Mouse (Mus musculus) lung, embryonic 15.5 days (tissue): Measurements from ENCODE around the gene Col9a3. TPM values are rescaled to one million over a fixed set of nuclear protein-coding genes. Genes with fewer than 3 reads are reported as not detected.

Experiments
- ATAC-seq: fragments of 200-750 bp; cut with Nextera tagmentation; 2 replicates; pipeline ENCODE4 v1.8.0; 2017; ENCODE audit warnings: moderate number of reproducible peaks, borderline replicate concordance; ENCODE audit not compliant: low FRiP score, low TSS enrichment; ENCODE audit errors: extremely low read depth
- H3K27ac ChIP-seq: fragments of 300-500 bp; sonication (generic); 2 replicates; pipeline ENCODE4 v1.5.1; 2015; ENCODE audit warnings: moderate library complexity, mild to moderate bottlenecking, inconsistent platforms
- H3K27me3 ChIP-seq: fragments of 300-500 bp; sonication (generic); 2 replicates; pipeline ENCODE4 v1.6.1; 2015; ENCODE audit warnings: inconsistent platforms
- H3K36me3 ChIP-seq: fragments of 300-500 bp; sonication (generic); 2 replicates; pipeline ENCODE4 v1.6.1; 2015; ENCODE audit warnings: inconsistent platforms
- H3K4me1 ChIP-seq: fragments of 300-500 bp; sonication (generic); 2 replicates; pipeline ENCODE4 v1.6.1; 2015; ENCODE audit warnings: inconsistent platforms
- H3K4me2 ChIP-seq: fragments of 300-500 bp; sonication (generic); 2 replicates; pipeline ENCODE4 v1.6.1; 2015; ENCODE audit warnings: inconsistent platforms, mild to moderate bottlenecking, moderate library complexity
- H3K4me3 ChIP-seq: fragments of 300-500 bp; sonication (generic); 2 replicates; pipeline ENCODE4 v1.5.1; 2015; ENCODE audit warnings: mild to moderate bottlenecking, inconsistent platforms
- H3K9ac ChIP-seq: fragments of 300-500 bp; sonication (generic); 2 replicates; pipeline ENCODE4 v1.6.1; 2015; ENCODE audit warnings: inconsistent platforms
- H3K9me3 ChIP-seq: fragments of 300-500 bp; sonication (generic); 2 replicates; pipeline ENCODE4 v1.6.1; 2016; ENCODE audit warnings: inconsistent platforms
- WGBS: fragments of 180-500 bp; shearing (Covaris S2); methylation state at CpG from one replicate; pipeline ENCODE4 v1.1.7; 2015; 5-methylcytosine and 5-hydroxymethylcytosine counted together
- polyA plus RNA-seq: library from polyadenylated mRNA; unstranded; fragments of >200 nt; fragmentation: Nextera tagmentation; extraction: Ambion mirVana; gene quantifications from 2 replicates; pipeline ENCODE4 v1.2.1, GENCODE M21; 2015

Gene Col9a3
- polyA plus RNA-seq, 1 experiment from 2014 or later = 39.5 TPM

DNA sequence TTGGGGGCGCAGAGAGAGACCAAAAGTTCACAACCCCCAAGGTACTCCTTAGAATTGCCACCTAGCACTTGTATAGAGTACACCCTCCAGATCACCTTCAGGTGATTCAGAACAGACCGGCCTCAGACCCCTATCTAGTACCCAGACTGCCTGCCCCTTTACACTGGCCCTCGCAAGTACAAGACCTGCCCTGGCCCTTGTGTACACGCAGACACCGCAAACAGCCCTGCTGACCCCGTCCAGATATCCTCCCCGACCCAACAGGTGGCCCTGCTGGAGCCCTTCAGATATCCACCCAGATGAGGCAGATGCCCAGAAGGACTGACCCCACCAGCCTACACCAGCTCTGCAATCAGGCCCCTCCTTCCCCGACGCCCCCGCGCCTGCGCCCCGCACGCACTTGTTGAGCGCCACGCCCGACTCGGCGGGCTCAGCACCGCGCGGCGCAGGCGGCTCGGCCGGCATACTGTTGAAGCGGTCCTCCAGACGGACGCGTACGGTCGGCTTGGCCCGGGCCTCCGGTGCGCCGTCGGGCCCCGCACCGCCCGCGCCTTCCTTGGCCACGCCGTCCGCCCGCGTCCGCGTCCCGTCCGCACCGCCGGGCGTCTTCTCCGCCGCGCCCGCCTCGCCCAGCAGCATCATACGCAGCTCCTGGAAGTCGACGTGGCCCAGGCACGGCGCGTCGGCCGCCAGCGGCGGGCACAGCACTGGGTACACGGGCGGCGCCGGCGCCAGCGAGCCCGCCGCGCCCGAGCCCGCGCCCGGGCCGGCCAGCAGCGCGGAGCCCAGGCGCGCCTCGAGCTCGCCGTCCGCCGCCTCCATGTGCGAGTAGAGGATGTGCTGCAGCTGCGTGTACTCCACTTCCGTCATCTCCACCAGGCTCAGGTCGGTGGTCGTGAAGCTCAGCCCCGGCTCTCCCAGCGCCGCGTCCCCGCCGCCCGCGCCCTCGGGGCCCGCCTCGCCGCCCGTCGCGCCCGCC, 44.3 kb downstream of the Col9a3 start:
- Histone ChIP-seq H3K9ac (no peak overlapping the region), H3K9me3 (peaks cover 9% of the 10 kb centered on the region), H3K4me1 (no peaks in the 10 kb centered on the region), H3K27ac (no peak overlapping the region), H3K27me3 (peaks cover 61% of the 10 kb centered on the region), H3K36me3 (no peaks in the 10 kb centered on the region), H3K4me3 (peak overlapping the region; percentile 34), H3K4me2 (peak overlapping the region; percentile 53)
- ATAC-seq = peak; percentile 57; the same call in 1 of the 2 replicates
- 2% methylated on average over 82 of the region's 112 CpGs for WGBS

DNA sequence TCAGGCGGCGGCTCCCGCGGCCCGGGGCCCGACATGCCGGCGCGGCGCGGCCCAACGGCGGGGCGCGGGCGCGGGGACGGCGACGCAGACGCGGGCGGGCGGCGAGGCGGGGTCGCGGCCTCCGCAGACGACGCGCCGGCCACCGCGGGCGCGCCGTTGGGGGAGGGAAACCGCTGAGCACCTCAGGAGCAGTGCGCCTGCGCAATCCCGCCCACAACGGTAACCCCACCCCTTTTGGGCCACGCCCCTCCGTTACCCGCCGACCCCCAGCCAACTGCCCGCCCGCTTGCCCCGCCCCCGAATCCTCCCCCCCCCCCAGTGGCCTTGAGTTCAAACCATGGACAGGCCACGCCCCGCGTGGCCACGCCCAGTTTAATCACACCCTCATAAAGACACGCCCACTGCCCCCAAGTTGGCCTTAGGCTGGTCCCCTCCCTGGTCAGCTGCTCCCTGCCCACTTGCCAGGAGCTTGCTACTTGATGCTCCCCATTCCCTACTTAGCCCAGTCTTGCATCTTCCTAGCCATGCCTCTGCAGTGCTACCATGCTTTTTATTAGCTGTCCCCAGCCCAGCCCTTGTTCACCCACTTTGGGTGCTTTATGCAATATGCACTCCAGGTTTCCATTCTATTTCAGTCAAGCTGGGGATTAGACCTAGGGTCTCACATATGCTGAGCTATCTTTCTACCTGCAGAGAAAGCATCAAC, 45.1 kb downstream of the Col9a3 start, which contains the start of gene Tcfl5:
Tcfl5 (minus strand) TSS at position 154 of the 706 bp plus-strand sequence.
- no peak; the same call in 1 of the 2 replicates for ATAC-seq
- peaks cover 9% of the 10 kb centered on the region for H3K9me3 ChIP-seq
- peaks cover 61% of the 10 kb centered on the region for H3K27me3 ChIP-seq
- H3K4me2 ChIP-seq = peak within 1 kb of the TSS; percentile 53
- 8% methylated on average over 38 of the region's 56 CpGs for WGBS
- H3K4me1 ChIP-seq = no peaks in the 10 kb centered on the region
- no peak within 1 kb of the TSS for H3K9ac ChIP-seq
- H3K4me3 ChIP-seq = peak within 1 kb of the TSS; percentile 34
- no peak within 1 kb of the TSS for H3K27ac ChIP-seq
- H3K36me3 ChIP-seq = no peaks in the 10 kb centered on the region

DNA sequence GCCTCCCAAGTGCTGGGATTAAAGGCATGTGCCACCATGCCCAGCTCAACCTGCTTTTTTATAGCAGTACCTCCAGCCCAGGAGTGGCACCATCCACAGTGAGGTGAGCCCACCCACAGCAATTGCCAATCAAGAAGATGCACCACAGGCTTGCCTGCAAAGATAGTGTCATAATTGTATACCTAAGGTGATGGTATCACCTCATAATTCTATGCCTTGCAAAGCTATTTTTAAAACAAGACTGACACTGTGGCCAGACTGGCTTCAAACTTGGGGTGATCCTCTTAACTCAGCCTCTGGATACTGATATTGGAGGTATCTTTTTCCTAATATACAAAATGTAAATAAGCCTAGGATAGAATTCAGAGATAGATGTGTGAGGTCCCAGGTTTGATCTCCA, 46.0 kb downstream of the Col9a3 start:
- Histone ChIP-seq H3K27me3 (peaks cover 57% of the 10 kb centered on the region), H3K4me2 (no peak overlapping the region), H3K36me3 (no peaks in the 10 kb centered on the region), H3K4me1 (no peaks in the 10 kb centered on the region), H3K9ac (no peak overlapping the region), H3K9me3 (peaks cover 9% of the 10 kb centered on the region), H3K4me3 (no peak overlapping the region), H3K27ac (no peak overlapping the region)
- ATAC-seq = no peak

- H3K4me3 ChIP-seq = no peak overlapping the region
- no peak for ATAC-seq
- H3K9ac ChIP-seq = no peak overlapping the region
- H3K4me2 ChIP-seq = no peak overlapping the region
- peaks cover 9% of the 10 kb centered on the region for H3K9me3 ChIP-seq
- H3K27ac ChIP-seq = no peak overlapping the region
- peaks cover 31% of the 10 kb centered on the region for H3K27me3 ChIP-seq
- no peaks in the 10 kb centered on the region for H3K4me1 ChIP-seq
- no peaks in the 10 kb centered on the region for H3K36me3 ChIP-seq
These were observed 49.3 kb downstream of the Col9a3 start for GRCm38 (mm10) chr2:180646841-180647240.

DNA sequence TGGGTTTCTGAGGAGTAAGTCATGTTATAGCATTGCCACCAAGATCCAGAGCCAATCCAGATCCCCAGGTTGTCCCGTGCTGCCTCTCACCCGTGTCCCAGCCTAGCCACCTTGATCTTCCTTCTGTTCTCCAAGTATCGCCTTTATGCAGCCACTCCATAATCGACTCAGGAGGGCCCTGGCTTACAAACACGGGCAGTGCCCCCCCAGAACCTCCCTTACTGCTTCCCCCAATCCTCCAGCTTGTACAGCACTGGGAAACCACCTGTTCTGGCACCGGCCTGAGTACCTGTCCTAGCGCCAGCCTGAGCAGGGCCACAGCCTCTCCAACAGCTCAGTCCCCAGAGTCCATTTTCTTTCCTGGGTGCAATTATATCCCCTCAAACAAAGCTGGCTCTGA, 57.1 kb downstream of the Col9a3 start:
- no peaks in the 10 kb centered on the region for H3K4me1 ChIP-seq
- no peaks in the 10 kb centered on the region; the same call in 1 of the 2 replicates for H3K27me3 ChIP-seq
- H3K27ac ChIP-seq = no peak overlapping the region
- H3K36me3 ChIP-seq = no peaks in the 10 kb centered on the region
- no peak overlapping the region for H3K4me2 ChIP-seq
- H3K9me3 ChIP-seq = no peaks in the 10 kb centered on the region
- ATAC-seq = no peak
- WGBS = 79% methylated on average over 7 of the region's 7 CpGs
- H3K9ac ChIP-seq = no peak overlapping the region
- H3K4me3 ChIP-seq = no peak overlapping the region

DNA sequence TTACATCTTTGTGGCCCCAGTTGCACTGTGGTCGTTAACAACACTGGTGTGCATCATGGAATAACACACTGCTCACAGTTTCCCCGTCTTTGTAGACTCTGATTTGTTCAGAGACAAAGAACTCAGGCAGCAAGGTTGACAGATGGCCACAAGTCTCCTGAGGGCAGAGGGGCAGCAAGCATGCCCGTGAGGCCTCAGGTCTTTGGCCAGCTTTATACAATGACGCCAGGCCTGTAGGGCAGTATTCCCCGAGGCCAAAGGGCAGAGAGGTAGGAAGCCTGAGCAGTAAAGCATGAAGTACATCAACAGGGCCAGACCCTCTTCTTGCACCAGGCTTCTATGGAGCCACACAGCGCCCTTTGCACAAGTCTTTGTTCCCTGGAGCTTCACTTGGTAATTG, 57.6 kb downstream of the Col9a3 start:
- H3K27ac ChIP-seq = no peak overlapping the region

DNA sequence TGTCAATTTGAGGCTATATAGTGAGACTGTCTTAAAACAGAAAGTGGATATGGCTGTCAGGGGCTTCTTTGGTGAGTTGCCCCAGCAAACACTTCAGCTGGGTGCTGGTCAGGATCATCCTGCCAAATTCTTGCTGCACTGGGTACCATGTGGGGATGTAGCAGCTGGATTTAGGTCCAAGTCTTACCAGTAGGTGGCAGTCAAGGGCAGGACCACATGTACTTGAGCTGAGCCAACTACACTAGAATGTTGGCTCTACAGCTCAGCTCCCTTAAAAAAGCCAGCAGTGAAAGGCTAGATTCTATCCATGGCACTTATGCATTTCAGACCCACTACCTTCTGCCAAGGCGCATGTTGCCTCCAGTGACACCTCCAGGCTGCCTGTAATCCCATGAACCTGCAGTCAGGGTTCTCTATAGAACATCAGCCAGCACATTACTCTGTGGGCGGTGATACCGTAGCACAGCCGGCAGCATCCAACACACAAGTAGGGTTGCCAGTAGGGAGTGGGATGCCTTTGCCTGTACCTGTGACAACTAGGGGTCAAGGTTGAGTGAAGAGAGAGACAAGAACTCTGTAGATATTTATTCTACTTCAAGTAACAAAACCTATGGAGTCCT, 59.9 kb downstream of the Col9a3 start:
- no peak overlapping the region for H3K4me3 ChIP-seq
- H3K27me3 ChIP-seq = no peaks in the 10 kb centered on the region; the same call in 1 of the 2 replicates
- H3K9me3 ChIP-seq = no peaks in the 10 kb centered on the region
- 71% methylated on average over 4 of the region's 4 CpGs for WGBS
- ATAC-seq = no peak
- H3K4me1 ChIP-seq = no peaks in the 10 kb centered on the region
- peaks cover 8% of the 10 kb centered on the region; the same call in 1 of the 2 replicates for H3K36me3 ChIP-seq
- no peak overlapping the region for H3K27ac ChIP-seq
- H3K4me2 ChIP-seq = no peak overlapping the region
- no peak overlapping the region for H3K9ac ChIP-seq

More for the DNA sequence above, 57.6 kb downstream of the Col9a3 start:
- H3K4me1 ChIP-seq = no peaks in the 10 kb centered on the region
- no peaks in the 10 kb centered on the region; the same call in 1 of the 2 replicates for H3K27me3 ChIP-seq
- no peak overlapping the region for H3K4me2 ChIP-seq
- H3K9me3 ChIP-seq = no peaks in the 10 kb centered on the region
- no peak overlapping the region for H3K9ac ChIP-seq
- no peak for ATAC-seq
- 62% methylated on average over 6 of the region's 6 CpGs for WGBS
- H3K4me3 ChIP-seq = no peak overlapping the region
- H3K36me3 ChIP-seq = no peaks in the 10 kb centered on the region

- H3K4me3 ChIP-seq = no peak overlapping the region
- H3K4me2 ChIP-seq = no peak overlapping the region
- no peak overlapping the region for H3K27ac ChIP-seq
- H3K9ac ChIP-seq = no peak overlapping the region
- no peak for ATAC-seq
- peaks cover 9% of the 10 kb centered on the region; the same call in 1 of the 2 replicates for H3K36me3 ChIP-seq
- H3K27me3 ChIP-seq = no peaks in the 10 kb centered on the region
- H3K4me1 ChIP-seq = no peaks in the 10 kb centered on the region
- WGBS = 90% methylated on average over 5 of the region's 5 CpGs
- H3K9me3 ChIP-seq = no peaks in the 10 kb centered on the region
These were observed 60.8 kb downstream of the Col9a3 start for GRCm38 (mm10) chr2:180658381-180658780.

DNA sequence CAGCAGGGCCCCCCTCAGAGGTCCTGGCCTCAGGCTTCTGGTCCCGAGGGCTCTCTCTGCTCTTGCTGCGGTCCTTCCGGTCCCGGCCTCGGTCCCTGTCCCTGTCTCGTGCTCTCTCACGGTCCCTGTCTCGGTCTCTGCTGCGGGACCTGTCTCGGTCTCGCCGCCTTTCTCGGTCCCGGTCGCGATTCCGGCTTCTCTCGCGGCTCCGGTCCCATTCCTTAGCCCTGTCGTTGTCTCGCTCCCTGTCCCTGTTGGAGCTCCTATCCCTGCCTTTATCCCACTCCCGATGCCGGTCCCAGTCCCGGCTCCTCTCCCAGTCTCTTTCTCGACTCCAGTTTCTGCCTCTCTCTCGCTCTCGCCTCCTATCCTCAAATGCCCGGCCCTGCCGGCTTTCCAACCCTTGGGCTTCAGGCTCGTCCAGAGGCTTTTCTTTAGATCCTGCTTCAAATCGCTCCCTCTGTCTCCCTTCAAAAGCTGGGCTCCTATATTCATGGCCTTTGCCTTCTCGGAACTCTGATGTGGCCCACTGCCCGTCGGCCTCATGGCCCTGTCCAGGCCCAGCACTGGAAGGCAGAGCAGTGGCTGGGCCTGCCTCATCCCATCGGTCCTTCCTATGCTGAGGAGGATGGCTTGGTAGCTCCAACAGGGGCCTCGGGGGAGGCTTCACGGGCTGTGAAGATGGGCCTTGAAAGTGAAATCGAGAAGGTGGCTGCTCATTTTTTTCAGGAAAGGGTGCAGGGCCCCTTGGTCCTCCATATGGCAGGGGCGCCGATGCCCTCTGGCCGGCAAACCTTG, 62.0 kb downstream of the Col9a3 start:
- H3K36me3 ChIP-seq = peaks cover 9% of the 10 kb centered on the region; the same call in 1 of the 2 replicates
- H3K9me3 ChIP-seq = no peaks in the 10 kb centered on the region
- no peak for ATAC-seq
- H3K4me1 ChIP-seq = no peaks in the 10 kb centered on the region
- H3K27ac ChIP-seq = no peak overlapping the region
- 36% methylated on average over 42 of the region's 42 CpGs for whole genome bisulfite sequencing
- H3K27me3 ChIP-seq = no peaks in the 10 kb centered on the region
- H3K9ac ChIP-seq = 0 out of 2 replicates have a peak overlapping the region, but pooled peaks have one; percentile 13
- no peak overlapping the region for H3K4me3 ChIP-seq
- peak overlapping the region; percentile 13 for H3K4me2 ChIP-seq

- Histone ChIP-seq H3K27me3 (no peaks in the 10 kb centered on the region), H3K27ac (no peak overlapping the region), H3K9ac (no peak overlapping the region), H3K4me3 (no peak overlapping the region), H3K4me1 (no peaks in the 10 kb centered on the region), H3K9me3 (no peaks in the 10 kb centered on the region), H3K36me3 (peaks cover 9% of the 10 kb centered on the region), H3K4me2 (no peak overlapping the region)
- ATAC-seq = no peak
- WGBS = 89% methylated on average over 5 of the region's 5 CpGs
These were observed 62.9 kb downstream of the Col9a3 start for GRCm38 (mm10) chr2:180660521-180660920.

- WGBS = 78% methylated on average over 4 of the region's 4 CpGs
- Histone ChIP-seq H3K4me1 (no peaks in the 10 kb centered on the region), H3K36me3 (peaks cover 22% of the 10 kb centered on the region), H3K27ac (no peak overlapping the region), H3K27me3 (no peaks in the 10 kb centered on the region), H3K4me3 (no peak overlapping the region), H3K9me3 (no peaks in the 10 kb centered on the region), H3K4me2 (no peak overlapping the region), H3K9ac (no peak overlapping the region)
- ATAC-seq = no peak
These were observed 64.4 kb downstream of the Col9a3 start for GRCm38 (mm10) chr2:180662008-180662407.
